Mouse (Mus musculus) thymus, adult 2 months (tissue): ENCODE measurements around the gene Ift27.

Source experiments
- CTCF ChIP-seq: fragments of 200-500 bp; IDR thresholded peaks from 2 replicates; pipeline ENCODE4 v1.5.1; 2012; ENCODE audit warnings: mild to moderate bottlenecking, control low read depth, low read length, moderate library complexity, borderline replicate concordance; ENCODE audit not compliant: control insufficient read depth, poor library complexity, insufficient read depth; ENCODE audit errors: extremely low read depth
- POLR2A ChIP-seq: fragments of 200-500 bp; IDR thresholded peaks from 2 replicates; pipeline ENCODE4 v1.6.1; 2012; ENCODE audit warnings: mild to moderate bottlenecking, low read length, control low read depth, moderate library complexity; ENCODE audit not compliant: control insufficient read depth, poor library complexity, insufficient read depth; ENCODE audit errors: extremely low read depth

- TF ChIP-seq CTCF (no peak), POLR2A (no peak)
These were observed 18.5 kb downstream of the Ift27 start for GRCm38 (mm10) chr15:78155421-78155820.
